Mouse (Mus musculus): ENCODE data around the gene Vpreb3.

DNA sequence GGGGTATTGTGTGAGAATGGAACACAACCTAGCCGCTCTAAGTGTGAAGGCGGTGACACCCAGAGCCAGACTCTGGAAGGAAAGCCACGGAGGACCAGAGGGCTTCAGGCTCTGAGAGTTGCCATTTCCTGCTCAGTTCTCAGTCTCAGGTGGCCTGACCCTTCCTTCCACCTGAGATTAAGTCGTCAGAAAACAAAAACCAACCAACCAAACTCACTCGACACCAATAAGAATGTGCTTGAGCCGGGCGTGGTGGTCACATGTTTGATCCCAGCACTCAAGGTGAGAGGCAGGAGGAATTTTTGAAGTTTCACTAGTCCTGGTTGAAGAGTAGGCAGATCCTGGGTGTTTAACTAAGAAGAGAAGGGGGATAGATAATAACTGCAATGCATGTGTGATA is 3.0 kb downstream of the Vpreb3 start:
- TF ChIP-seq CTCF (IDR thresholded peaks at IDR 0.05; ENCODE audit: low read depth) (no peak), EP300 (IDR thresholded peaks at IDR 0.05; ENCODE audit: low read depth) (no peak)

Data from heart, postnatal 0 days (tissue).